Mouse (Mus musculus) spleen, adult 12 weeks (tissue): ENCODE measurements around the gene Sap30l.

Experiments
- DNase-seq: peaks from one replicate; pipeline ENCODE4 v3.0.0; 2022; ENCODE audit warnings: low spot score

Gene Sap30l

DNA sequence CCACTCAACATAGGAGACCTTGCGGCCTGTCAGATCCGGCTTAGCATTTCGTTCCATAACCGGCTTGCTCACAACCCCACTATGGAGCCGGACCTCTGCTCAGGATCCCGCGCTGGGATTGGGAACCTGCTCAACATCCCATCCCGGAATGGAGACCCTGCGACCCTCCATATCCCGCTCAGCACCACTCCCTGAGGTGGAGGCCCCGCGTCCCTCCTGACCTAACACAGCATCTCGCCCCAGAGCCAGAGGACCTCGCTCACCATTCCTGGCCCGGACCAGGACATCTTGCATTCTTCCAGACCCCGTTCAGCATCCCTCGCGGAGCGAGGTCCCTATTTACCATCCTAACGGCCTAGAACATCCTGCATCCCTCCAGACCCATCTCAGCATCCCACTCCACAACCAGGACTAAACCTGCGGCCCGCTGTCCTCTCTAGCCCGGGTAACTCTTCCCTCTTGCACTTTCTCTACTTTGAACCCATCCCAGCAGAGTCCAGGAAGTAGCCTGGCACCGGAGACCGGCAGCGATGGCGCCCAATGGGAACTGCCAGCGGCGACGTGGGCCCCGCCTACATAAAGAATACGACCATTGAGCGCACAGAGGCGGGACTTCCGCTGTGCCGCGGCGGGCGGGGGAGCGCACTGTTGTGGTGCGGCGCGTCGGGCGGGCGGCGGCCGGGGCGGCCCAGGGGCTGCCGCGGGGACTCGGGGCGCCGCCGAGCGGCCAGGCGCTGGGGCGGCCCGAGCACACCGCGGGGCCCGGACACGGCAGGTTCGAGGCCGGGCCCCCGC is at the start of gene Sap30l:
TSS of gene Sap30l (plus strand) at position 667 of the 795 bp plus-strand sequence.
- peak; percentile 91 for DNase-seq

DNA sequence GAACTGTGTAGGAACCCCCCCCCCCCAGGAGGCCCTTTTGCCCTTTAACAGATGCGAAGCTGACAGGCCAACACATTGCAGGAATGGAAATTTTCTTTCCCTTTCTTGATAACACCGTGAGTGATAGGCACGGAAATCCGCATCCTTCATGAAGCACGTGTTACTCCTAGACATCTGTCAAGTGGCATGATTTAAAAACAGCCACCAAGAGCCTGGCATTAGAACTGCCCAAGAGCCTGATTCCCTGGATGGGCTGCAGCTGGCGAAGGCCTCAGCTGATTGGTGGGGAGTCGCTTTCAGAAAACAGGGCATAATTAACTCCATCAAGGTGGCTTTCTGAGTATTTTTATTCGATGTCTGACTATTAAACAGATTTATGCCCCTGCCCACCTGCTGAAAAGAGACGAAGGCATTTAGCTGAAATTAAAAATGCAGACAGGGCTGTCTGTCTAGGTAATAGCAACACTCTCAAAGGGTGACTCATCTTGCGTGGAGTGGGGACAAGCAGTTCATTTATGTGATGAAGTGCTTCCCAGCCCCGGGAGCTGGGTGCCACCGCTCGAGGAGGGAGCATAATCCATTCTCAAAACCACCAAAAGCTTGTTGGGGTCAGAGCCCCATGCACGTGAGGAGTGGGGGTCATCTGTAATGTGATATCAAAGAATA is 47.8 kb upstream of the Sap30l start:
- DNase-seq: no peak

DNA sequence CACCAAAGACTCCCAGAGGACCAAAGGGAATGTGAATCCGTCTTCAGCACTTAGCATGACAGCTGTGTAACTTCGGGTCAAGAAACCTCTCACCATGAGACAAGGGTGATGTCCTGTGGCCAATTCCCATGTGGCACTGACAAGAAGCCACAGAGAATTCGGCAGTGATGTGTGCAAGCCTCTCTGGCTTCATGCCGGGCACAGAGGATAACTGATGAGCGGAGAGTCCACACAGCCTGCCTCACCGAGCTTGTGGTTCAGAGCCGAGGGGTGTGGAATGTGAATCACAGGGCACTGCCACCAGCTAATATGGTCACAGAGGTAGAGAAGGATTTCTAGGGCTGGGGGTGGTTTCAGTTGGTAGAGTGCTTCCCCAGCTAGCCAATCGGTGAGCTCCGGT is 42.8 kb upstream of the Sap30l start:
- DNase-seq: no peak

DNA sequence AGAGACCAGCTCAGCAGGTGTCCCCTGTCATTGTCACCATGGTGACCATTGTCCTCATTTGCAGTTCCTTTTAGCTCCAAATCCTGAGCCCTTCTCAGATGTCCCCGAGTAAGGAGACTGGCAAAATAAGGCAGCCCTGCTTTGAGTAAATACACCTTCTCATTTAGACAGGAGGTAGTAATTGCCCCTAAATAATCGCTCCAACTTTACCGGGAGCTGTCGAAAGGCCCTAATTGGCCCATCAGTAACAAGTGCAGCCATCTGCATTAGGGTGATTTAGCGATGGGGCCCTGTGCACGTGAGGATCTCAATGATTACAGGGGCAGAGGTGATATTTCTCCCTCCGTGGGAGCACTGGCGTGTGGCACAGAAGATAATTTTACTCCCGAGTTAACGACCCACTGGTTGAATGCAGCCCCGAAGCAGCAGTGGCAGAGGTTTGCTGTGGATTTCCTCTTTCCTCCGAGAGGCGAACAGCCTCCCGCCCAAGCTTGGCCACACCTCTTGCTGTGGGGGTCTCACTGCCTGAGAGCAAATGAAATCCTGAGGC is 40.9 kb upstream of the Sap30l start:
- DNase-seq: no peak

DNA sequence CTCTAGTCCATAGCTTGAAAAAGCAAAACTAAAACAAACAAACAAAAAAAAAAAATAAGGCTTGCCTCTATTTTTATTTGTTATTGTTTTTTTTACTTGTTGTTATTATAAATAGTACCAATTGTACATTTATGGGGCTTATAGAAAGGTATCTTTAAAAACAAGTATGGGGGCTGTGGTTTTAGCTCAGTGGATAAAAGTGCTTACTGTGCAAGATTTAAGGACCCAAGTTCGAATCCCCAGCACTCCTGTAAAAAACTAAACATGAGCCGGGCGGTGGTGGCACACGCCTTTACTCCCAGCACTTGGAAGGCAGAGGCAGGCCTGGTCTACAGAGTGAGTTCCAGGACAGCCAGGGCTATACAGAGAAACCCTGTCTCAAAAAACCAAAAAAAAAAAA is 40.1 kb upstream of the Sap30l start:
- DNase-seq: no peak

DNA sequence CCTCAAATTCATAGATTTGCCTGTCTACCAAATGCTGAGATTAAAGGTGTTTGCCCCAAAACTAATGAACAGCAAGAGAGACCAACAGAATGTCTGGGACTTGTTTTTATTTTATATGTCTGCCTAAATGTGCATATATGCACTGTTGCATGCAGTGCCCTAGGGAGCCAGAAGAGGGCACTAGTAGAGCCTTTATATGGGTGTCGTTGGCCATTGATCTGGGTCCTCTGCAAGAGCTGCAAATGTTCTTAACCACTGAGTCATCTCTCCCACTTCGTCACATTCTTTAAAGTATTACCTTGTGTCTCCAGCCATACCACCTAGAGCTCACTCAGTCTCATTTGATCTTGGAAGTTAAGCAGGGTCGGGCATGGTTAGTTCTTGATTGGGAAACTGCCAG is 37.3 kb upstream of the Sap30l start:
- DNase-seq: no peak

DNA sequence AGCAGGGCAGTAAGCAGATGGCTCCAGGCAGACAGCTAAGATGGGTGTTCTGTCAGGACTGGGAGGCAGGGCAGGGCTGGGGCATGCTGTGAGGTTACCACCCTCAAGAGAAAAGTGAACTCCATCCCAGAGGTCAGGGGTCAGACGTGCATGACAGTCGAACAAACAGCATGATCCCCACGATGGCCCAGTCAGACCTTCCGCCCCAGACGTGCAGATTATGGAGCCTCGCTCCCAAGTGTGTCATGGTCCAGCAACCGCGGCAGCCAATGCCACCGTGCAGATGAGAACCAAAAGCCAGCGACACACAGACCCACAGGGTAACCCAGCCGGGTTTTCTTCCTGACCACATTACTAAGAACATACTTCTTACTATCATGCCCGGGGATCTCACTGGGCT is 34.8 kb upstream of the Sap30l start:
- DNase-seq: no peak

DNA sequence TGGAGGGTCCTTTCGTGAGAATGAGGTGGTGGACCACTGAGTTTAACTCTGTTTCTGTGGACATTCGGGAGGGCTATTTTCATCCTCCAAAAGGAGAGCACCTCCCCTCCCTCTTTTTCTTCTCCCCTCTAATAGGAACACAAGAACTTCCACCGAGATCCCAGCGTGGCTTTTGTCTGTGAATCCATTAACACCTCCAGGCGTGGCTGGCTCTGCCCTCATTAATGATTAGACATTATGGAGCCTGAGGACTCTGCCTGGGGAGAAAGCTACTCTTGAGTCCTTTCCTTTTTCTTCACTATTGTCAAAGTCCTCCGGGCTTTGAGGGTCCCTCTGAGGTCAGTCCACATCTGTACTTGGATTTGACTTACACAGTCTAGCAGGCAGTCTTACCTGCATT is 34.3 kb upstream of the Sap30l start:
- DNase-seq: no peak

DNA sequence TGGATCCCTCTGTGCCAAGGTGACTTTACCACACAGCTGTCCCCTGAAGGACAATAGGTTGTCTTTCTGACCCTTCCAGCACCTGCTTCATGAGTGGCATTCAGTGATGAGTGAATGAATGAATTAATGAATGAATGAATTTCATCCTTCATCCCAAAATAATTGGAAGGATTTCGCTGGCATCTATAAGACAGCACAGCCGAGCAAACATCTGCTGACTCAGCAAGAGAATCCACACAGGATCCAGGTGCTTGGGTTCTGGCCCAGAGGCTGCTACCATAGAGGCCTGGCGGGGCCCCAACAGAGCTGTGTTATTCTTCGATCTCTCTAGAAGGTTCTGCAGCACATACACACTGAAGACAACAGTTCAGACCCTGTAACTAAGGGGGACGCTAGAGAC is 30.7 kb upstream of the Sap30l start:
- DNase-seq: no peak

DNA sequence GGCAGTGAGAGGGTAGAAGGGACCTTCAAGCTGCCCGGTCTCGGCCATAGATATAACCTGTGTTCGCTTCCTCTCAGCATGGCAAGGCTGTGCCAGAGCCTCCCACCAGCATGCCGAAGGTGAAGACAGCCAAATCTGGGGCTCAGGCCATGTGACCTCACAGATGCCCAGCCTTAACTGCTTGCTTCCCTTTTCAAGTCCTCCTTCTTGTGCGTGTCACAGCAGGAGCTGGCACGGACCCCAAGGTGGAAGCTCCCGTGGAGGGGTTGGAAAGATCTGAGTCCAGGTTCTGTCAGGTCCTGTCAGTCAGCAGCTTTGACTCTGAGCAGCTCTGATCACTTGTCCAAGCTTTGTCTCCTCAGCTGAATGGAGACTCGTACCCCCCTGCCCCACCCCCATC is 29.8 kb upstream of the Sap30l start:
- no peak for DNase-seq

DNA sequence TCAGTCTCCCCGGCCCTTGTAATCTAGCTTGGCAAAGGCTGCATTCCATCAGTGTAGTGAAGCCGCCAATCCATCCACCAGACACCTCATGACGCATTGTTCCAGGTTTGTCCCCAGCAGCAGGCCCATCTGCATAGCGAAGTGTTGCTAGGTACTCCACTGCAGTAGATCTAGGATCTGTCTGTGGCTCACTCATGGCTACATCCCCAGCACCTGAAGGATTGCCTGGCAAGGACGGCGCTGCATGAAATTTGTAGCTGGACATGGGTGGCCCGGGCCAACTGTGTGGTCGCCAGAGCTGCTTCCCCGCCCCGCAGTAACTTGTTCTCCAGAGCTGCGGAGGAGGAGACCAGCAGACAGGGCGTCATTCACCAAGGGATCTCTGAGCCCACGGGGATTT is 28.0 kb upstream of the Sap30l start:
- DNase-seq: no peak

DNA sequence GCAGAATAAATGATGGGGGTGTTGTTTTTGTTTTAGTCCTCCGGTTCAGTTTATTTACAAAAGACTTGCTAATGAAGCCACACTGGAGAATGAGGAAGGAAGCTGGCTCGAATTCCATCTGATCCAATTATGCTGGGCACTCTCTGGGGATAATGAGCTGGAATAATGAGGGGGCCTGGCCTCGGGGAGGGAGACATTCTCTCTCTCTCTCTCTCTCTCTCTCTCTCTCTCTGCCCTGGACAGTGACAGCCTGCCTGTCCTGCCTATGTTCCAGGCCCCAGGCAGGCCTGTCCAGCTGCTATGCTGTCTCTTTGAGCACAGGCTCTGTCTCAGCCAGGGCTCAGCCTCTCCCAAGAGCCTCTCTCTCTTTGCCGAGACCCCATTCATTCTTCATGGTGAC is 27.5 kb upstream of the Sap30l start:
- DNase-seq: no peak

DNA sequence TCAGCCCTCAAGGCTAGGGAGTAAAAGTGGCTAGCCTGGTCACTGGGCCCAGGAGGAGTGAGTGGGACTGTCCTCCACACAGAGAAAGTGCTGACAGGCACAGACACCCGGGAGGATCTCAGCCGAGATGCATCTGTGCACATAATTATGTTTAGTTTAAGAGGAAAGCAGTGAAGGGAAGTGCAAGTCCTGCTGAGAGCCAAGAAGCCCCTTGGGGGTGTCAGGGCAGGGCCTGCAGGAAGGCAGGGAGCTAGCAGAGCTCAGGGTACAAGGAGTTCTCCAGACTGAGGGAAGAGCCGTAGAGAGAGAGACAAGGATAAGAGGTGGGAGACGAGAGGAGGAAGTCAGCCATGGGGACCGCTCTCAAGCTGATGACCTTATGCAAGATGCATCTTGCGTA is 25.6 kb upstream of the Sap30l start:
- no peak for DNase-seq

DNA sequence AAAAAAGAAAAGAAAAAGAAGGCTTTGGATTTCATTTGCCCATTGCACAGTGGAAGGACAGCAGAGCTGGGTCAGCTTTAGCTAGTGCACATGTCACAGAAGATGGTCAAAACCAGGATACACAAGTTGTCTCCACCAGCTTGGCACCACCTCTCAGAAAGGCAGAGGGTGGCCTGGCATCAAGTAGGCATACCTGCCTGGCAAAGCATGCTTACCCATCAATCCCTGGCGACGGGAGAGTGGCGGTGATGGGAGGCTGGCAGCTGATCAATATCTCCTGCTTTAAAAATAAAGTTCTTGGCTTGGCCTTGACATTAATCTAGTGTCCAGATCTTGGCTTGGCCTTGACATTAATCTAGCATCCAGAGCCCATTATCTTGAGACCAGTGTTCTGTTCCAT is 24.9 kb upstream of the Sap30l start:
- DNase-seq: no peak

DNA sequence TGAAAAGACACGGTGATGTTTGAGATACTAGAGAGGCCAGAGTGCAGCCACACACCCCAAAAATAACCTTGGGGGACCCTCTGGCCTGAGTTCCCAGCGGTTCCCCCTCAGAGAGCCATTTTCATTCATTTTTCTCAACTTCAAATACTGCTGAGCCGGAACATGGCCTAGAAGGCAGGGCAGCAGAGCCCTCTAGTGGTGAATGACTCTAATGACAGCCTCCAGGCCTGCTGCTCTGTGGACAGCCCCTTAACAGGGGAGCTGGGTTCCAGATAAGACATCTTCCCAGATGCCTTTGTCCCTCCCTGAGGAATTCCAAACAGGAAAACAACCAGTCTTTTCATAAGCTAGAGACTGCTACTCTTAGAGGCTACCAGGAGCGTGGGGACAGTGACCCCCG is 23.1 kb upstream of the Sap30l start:
- peak; percentile 49 for DNase-seq

DNA sequence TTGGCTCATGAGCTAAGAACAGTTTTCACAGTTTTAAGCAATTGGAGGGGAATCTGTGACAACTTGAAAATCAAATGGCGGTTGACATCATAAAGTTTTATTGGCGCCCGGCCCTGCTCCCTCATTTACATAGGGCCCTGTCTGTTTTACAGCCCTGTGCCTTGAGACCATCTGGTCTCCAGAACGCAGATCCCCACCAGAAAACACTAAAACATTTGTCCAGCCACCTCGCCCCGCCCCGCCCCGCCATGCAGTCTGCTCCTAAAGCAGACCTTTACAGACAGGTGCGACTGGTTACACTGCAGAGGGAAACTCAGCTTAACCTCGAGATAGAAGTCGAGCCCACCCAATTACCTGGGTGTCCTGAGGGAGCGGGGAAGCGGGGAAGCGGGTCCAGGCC is 21.6 kb upstream of the Sap30l start:
- no peak for DNase-seq

DNA sequence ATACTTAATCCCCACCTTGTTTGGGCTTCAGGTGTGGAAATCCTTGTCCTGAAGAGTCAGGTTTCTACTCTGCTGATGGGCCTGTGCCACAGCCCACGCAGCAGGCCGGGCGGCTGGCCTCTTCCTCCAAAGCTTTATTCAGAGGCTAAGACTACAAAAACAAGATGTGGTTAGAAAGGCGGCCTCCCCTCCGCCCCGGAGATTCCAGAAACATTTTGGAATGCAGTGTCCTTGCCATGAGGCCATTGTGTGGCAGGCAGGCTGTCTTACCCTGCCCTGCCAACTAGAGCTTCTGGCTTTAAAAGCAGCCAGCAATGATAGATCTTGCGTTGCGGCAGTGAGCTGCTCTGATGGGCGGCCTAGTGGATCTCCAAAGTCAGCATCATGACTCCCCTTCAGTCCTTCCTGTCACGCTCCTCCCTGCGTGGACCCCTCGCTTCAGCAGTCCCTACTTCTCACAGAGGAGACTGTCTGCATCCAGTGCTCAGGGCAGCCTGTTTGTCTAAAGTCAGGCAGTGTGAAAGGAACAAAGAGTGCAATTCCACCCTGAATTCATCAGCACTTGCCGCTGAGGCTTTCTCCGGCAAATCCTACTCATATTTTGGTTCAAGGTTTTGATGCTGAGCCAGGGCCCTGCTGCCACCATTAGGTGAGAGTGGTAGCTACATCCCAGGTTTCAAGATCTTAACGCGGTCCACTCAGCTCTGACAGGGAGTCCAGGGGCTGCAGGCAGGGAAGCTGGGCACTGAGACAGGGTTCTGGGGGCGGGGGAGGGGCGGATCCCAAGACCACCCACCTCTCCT is 14.6 kb upstream of the Sap30l start:
- DNase-seq: no peak

DNA sequence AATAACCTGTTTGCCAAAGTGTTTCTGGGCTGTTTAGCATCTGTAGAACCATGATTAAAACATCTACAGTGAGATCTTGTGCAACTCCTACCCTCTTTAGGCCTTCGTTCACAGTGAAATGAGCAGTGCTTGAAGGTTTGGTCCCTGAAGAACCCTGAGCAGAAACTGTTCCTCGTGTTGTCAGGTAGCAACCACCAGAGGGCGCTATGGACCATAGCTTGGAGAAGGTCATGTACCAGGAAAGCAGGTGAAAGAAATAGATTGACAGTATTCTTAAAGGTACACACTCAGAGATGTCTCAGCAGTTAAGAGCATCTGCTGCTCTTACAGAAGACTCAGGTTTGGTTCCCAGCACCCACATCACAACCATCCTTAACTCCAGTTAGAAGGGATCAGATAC is 13.5 kb upstream of the Sap30l start:
- peak; percentile 43 for DNase-seq

DNA sequence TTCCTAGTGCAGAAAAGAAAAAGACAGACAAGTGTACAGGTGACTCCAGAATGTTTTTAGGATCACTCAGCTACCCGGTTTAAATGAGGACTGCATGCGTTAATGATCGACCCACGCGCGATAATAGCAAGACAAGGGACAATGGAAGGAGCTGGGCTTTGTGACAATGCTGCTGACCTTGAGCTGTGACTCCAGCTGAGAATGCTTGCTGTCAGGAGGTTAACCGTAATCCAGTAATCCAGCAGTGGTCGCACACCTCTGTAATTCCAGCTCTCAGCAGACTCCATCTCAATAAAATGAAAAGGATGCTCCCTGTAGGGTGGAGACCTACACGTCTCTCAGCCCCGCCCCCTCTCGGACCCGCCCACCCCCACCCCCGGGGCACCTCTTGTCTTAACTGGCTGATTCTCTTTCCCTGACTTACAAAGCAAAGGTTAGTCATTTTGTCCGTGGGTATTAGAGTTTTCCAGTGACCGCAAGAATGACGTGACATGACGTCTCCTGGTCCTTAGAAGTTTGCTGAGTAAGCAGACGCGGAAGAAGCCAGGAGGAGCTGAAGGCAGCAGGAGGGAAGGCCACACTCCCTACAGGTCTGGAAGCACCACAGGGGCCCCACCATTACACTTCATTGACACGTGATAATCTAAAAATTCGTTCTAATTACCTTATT is 10.4 kb upstream of the Sap30l start:
- no peak for DNase-seq

DNA sequence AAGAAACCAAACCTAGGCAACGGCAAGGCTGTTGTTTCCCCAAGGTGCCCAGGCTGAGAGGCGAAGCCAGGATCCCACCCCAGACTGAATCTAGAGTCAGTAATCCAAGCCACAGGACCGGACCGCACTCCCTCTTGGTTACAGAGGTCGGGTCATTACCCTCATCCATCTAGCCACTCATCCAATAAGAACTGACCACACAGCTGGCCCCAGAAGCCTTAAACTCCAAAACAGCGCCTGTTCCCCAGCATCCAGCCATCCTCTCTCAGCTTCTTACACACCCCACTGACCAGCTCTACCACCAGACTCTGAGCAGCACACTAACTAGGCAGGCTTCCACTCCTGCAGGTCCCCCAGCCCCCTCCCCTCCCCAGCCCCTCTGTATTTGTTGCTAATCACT is 6.4 kb upstream of the Sap30l start:
- no peak for DNase-seq

DNA sequence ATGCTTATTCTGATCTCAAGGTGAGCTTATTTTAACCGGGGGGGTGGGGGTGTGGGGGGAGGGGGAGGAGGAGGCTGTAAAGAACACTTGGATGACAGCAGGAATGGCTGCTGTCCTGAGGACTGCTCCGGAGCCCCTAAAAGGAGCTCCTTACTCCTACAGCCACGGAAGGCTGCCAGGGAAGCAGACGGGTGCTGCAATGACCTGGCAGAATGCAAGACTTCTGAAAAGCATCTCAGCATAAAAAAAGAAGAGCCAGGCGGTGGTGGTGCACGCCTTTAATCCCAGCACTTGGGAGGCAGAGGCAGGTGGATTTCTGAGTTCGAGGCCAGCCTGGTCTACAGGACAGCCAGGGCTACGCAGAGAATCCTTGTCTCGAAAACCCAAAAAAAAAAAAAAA is 3.6 kb upstream of the Sap30l start:
- DNase-seq: no peak

DNA sequence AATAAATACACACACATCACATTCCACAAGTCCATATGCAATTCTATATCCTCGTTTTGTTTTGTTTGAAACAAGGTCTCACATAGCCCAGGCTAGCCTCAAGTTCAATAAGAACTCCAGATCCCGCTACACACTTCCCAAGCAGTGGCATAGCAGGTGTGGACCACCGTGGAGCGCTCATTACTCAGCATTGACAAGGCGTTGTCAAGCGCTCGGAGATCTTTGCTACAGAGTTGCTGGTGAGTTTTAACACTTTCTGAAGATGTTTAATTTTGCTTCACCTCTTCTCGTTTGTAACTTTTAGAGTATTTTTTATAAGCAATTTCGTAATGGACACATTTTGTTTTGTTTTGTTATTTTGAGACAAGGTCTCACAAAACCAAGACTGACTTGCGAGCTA is 2.0 kb upstream of the Sap30l start:
- no peak for DNase-seq
